Mouse (Mus musculus): ENCODE measurements around the gene Itga1. TPM values are rescaled to one million over a fixed set of nuclear protein-coding genes. Genes with fewer than 3 reads are reported as not detected.

The Itga1 gene
- polyA plus RNA-seq, 1 experiment: 3.5 TPM

- Histone ChIP-seq H3K27me3 (ENCODE audit: control insufficient read depth, insufficient read depth, low read length) (no peaks in the 10 kb centered on the region), H3K36me3 (ENCODE audit: control insufficient read depth, insufficient read depth, low read length) (peaks cover 9% of the 10 kb centered on the region), H3K4me3 (ENCODE audit: low read depth, low read length) (peak within 1 kb of the TSS; percentile 71), H3K4me1 (ENCODE audit: control insufficient read depth, insufficient read depth, insufficient read length, low read length) (peaks cover 18% of the 10 kb centered on the region), H3K27ac (ENCODE audit: insufficient read depth, low read depth, low read length) (peak within 1 kb of the TSS; percentile 79)
- no peak for TF ChIP-seq CTCF (IDR thresholded peaks at IDR 0.05; ENCODE audit: extremely low read depth, insufficient read length, insufficient replicate concordance, low read depth, low read length)
- peak; percentile 54 for TF ChIP-seq POLR2A (IDR thresholded peaks at IDR 0.05; ENCODE audit: low read depth, low read length)
- WGBS: under 1% methylated on average over 60 of the region's 60 CpGs
These were observed 11.4 kb downstream of the Itga1 start, which contains the start of gene Pelo for GRCm38 (mm10) chr13:115090069-115090976. Pelo (minus strand) TSS chr13:115090186.

DNA sequence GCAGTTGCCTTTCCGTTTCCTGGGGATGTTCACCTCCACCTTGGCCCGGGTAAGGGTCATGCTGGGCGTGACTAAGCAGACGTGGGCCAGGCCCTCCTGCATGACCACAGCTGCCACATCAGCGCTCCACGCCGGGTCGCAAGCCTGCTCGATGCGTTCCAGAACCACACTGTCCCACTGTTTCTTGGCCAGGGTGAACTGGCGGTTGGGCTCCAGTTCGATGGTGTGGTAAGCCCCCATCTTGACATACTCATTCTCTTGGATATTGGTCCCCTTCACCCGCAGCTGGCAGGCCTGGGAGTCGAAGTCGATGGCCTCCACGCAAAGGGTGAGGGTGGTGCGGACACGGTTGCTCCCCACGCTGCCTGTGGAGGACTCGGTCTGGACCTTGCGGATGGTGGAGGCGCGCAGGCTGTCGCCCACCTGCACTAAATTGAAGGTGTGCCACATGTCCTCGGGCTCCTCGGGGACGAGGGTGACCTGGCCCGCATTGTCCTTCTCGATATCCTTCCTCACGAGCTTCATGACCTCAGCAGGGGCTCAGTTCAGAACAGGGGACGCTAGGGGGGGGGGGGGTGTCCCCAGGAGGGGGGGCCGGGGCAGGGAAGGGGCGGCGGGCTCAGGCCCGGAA lies 12.3 kb downstream of the Itga1 start:
- no peaks in the 10 kb centered on the region for H3K27me3 ChIP-seq (ENCODE audit: control insufficient read depth, insufficient read depth, low read length)
- 1% methylated on average over 34 of the region's 35 CpGs for WGBS
- TF ChIP-seq CTCF (IDR thresholded peaks at IDR 0.05; ENCODE audit: extremely low read depth, insufficient read length, insufficient replicate concordance, low read depth, low read length) (no peak), POLR2A (IDR thresholded peaks at IDR 0.05; ENCODE audit: low read depth, low read length) (no peak; the same call in 1 of the 2 replicates)
- H3K36me3 ChIP-seq (ENCODE audit: control insufficient read depth, insufficient read depth, low read length): peaks cover 9% of the 10 kb centered on the region
- peak overlapping the region; percentile 67 for H3K27ac ChIP-seq (ENCODE audit: insufficient read depth, low read depth, low read length)
- peak overlapping the region; percentile 71 for H3K4me3 ChIP-seq (ENCODE audit: low read depth, low read length)
- H3K4me1 ChIP-seq (ENCODE audit: control insufficient read depth, insufficient read depth, insufficient read length, low read length): peaks cover 18% of the 10 kb centered on the region

- peak overlapping the region; percentile 7; the same call in 1 of the 2 replicates for H3K27ac ChIP-seq (ENCODE audit: insufficient read depth, low read depth, low read length)
- WGBS: 22% methylated on average over 11 of the region's 11 CpGs
- no peaks in the 10 kb centered on the region for H3K27me3 ChIP-seq (ENCODE audit: control insufficient read depth, insufficient read depth, low read length)
- no peak for TF ChIP-seq CTCF (IDR thresholded peaks at IDR 0.05; ENCODE audit: extremely low read depth, insufficient read length, insufficient replicate concordance, low read depth, low read length)
- TF ChIP-seq POLR2A (IDR thresholded peaks at IDR 0.05; ENCODE audit: low read depth, low read length): no peak
- H3K4me3 ChIP-seq (ENCODE audit: low read depth, low read length): peak overlapping the region; percentile 71
- H3K36me3 ChIP-seq (ENCODE audit: control insufficient read depth, insufficient read depth, low read length): peaks cover 9% of the 10 kb centered on the region
- peaks cover 18% of the 10 kb centered on the region for H3K4me1 ChIP-seq (ENCODE audit: control insufficient read depth, insufficient read depth, insufficient read length, low read length)
These were observed 12.8 kb downstream of the Itga1 start for GRCm38 (mm10) chr13:115089020-115089394.

DNA sequence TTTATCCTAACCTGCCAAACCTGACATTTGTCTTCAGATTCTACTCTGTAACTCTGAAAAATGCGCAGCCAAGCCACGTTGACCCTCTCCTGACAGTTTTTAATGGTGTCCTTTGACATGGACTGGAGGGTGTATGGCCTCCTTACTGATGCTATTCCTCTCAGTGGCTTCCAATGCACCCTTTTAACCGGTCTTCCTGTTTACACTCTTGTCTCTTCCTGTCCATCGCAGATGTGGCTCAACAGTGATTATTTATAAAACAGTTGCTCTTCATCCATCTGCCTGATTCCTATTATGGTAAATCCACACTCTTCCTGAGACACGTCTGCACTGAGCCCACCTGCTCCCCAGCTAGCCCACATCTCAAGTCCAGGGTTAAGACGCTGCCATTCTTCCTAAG lies 15.8 kb downstream of the Itga1 start:
- no peak for TF ChIP-seq CTCF (IDR thresholded peaks at IDR 0.05; ENCODE audit: extremely low read depth, insufficient read length, insufficient replicate concordance, low read depth, low read length)
- TF ChIP-seq POLR2A (IDR thresholded peaks at IDR 0.05; ENCODE audit: low read depth, low read length): no peak
- Histone ChIP-seq H3K4me1 (ENCODE audit: control insufficient read depth, insufficient read depth, insufficient read length, low read length) (peaks cover 14% of the 10 kb centered on the region), H3K36me3 (ENCODE audit: control insufficient read depth, insufficient read depth, low read length) (peaks cover 7% of the 10 kb centered on the region), H3K27me3 (ENCODE audit: control insufficient read depth, insufficient read depth, low read length) (no peaks in the 10 kb centered on the region), H3K4me3 (ENCODE audit: low read depth, low read length) (no peak overlapping the region), H3K27ac (ENCODE audit: insufficient read depth, low read depth, low read length) (no peak overlapping the region)
- WGBS: 75% methylated on average over 6 of the region's 6 CpGs

- H3K4me1 ChIP-seq (ENCODE audit: control insufficient read depth, insufficient read depth, insufficient read length, low read length): no peaks in the 10 kb centered on the region
- H3K4me3 ChIP-seq (ENCODE audit: low read depth, low read length): no peak overlapping the region
- H3K27me3 ChIP-seq (ENCODE audit: control insufficient read depth, insufficient read depth, low read length): no peaks in the 10 kb centered on the region
- H3K36me3 ChIP-seq (ENCODE audit: control insufficient read depth, insufficient read depth, low read length): peaks cover 2% of the 10 kb centered on the region; the same call in 1 of the 2 replicates
- TF ChIP-seq POLR2A (IDR thresholded peaks at IDR 0.05; ENCODE audit: low read depth, low read length) (no peak), CTCF (IDR thresholded peaks at IDR 0.05; ENCODE audit: extremely low read depth, insufficient read length, insufficient replicate concordance, low read depth, low read length) (no peak)
- WGBS: 77% methylated on average over 7 of the region's 7 CpGs
- H3K27ac ChIP-seq (ENCODE audit: insufficient read depth, low read depth, low read length): no peak overlapping the region
These were observed 19.4 kb downstream of the Itga1 start for GRCm38 (mm10) chr13:115082339-115082738.

DNA sequence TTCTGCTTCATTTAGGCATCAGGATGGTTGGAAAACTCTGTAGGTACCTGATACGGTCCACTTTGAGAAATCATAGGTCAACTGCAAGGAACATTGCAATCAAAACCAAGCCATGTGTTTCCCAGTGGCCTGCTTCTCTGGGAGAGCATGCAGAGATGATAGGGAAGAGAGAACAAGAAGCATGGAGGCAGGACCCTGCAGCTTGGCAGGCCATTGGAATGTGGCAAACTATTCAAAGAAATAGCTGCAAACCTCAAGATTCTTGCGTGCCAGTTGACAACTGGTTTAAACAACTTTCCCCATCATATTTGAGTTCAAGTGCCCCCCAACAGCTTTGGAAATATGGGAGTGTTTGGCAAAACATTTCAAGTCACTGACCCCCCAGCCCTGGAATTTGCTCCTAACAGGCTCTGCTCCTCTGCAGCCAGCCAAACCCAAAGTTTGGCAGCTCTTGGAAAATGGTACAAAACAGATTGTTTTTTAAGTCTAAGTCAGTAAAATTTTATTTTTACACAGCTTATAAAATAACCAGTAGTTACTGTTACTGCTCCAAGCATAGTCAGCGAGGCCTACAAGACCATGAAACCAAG lies 21.7 kb downstream of the Itga1 start:
- no peak overlapping the region for H3K27ac ChIP-seq (ENCODE audit: insufficient read depth, low read depth, low read length)
- no peaks in the 10 kb centered on the region for H3K36me3 ChIP-seq (ENCODE audit: control insufficient read depth, insufficient read depth, low read length)
- 87% methylated on average over 3 of the region's 3 CpGs for WGBS
- H3K27me3 ChIP-seq (ENCODE audit: control insufficient read depth, insufficient read depth, low read length): no peaks in the 10 kb centered on the region
- TF ChIP-seq CTCF (IDR thresholded peaks at IDR 0.05; ENCODE audit: extremely low read depth, insufficient read length, insufficient replicate concordance, low read depth, low read length) (no peak), POLR2A (IDR thresholded peaks at IDR 0.05; ENCODE audit: low read depth, low read length) (no peak)
- H3K4me3 ChIP-seq (ENCODE audit: low read depth, low read length): no peak overlapping the region
- no peaks in the 10 kb centered on the region for H3K4me1 ChIP-seq (ENCODE audit: control insufficient read depth, insufficient read depth, insufficient read length, low read length)
